Mouse (Mus musculus): ENCODE measurements around the gene Dnal1.

DNA sequence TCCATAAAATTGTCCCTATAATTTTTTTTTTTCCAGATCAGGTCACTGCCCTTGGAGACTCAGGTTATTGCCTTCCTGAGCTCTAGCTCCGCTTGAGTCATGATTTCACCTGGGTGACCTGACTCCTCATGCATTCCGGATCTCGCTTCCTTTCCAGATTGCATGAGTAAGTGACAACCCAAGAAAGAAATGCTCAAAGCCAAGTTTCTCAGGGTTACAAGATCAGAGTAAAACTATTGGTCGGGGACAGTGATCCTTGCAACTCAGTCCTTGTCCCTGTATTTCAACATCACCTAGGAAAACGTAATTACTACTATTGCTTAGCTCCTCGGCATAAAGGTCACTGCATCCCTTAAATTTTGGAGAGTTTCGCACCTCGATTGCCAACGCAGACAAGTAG, 45.2 kb upstream of the Dnal1 start, which contains the start of gene Acot5:
- no peak for TF ChIP-seq CTCF (IDR thresholded peaks at IDR 0.05; ENCODE audit: low read depth, low read length)
- no peak for TF ChIP-seq POLR2A (IDR thresholded peaks at IDR 0.05; ENCODE audit: insufficient read depth, low read length)
- no peak for TF ChIP-seq EP300 (IDR thresholded peaks at IDR 0.05; ENCODE audit: insufficient read depth, low read depth, low read length)

All from ES-Bruce4 (cell line).